Mouse (Mus musculus) ES-E14 (cell line): ENCODE measurements at regions not wholly inside any gene's neighbourhood (a gene's known extent, or its start where the extent isn't known, plus 50 kb on each side); places are given as distances from the start of the nearest gene placed in this dataset.

ENCODE experiments used
- DNase-seq: peaks from one replicate; pipeline ENCODE4 v3.0.0-alpha.2; 2013; ENCODE audit warnings: low read depth, low spot score
- H3K27ac ChIP-seq: 2 replicates; pipeline ENCODE4 v1.5.1; 2012; ENCODE audit warnings: low read depth, mild to moderate bottlenecking, low read length, moderate library complexity, mixed read lengths; ENCODE audit not compliant: poor library complexity, insufficient read depth, severe bottlenecking
- H3K36me3 ChIP-seq: 2 replicates; pipeline ENCODE4 v1.6.1; 2012; ENCODE audit warnings: mild to moderate bottlenecking, low read length, moderate library complexity, mixed read lengths; ENCODE audit not compliant: control insufficient read depth, poor library complexity, insufficient read depth, severe bottlenecking
- H3K4me1 ChIP-seq, 2 experiments: fragments of 150-350 bp in 1 of 2; sonication (generic) in 1 of 2; 2 replicates each; pipeline ENCODE4 v1.6.1; 2012; ENCODE audit warnings: low read length in 2 of 2, mild to moderate bottlenecking in 1 of 2, mixed read lengths in 1 of 2; ENCODE audit not compliant: control insufficient read depth in 2 of 2, insufficient read depth in 2 of 2, poor library complexity in 1 of 2
- H3K4me3 ChIP-seq, 2 experiments: fragments of 150-350 bp in 1 of 2; sonication (generic) in 1 of 2; 2 replicates each; pipeline ENCODE4 v1.5.1; 2012; ENCODE audit warnings: low read length in 2 of 2, low read depth in 1 of 2, mild to moderate bottlenecking in 1 of 2, mixed read lengths in 1 of 2; ENCODE audit not compliant: insufficient read depth in 1 of 2, poor library complexity in 1 of 2, severe bottlenecking in 1 of 2
- H3K9ac ChIP-seq: 2 replicates; pipeline ENCODE4 v1.6.1; 2012; ENCODE audit warnings: low read depth, mild to moderate bottlenecking, low read length, mixed read lengths; ENCODE audit not compliant: poor library complexity, insufficient read depth, severe bottlenecking
- H3K9me3 ChIP-seq: fragments of 150-350 bp; sonication (generic); 2 replicates; pipeline ENCODE4 v1.6.1; 2012; ENCODE audit warnings: low read depth, mild to moderate bottlenecking, low read length; ENCODE audit not compliant: control insufficient read depth, insufficient read depth
- CHD2 ChIP-seq: IDR thresholded peaks from 2 replicates; pipeline ENCODE4 v1.6.1; 2014; ENCODE audit warnings: mild to moderate bottlenecking, low read depth, low read length, inconsistent platforms
- HCFC1 ChIP-seq: IDR thresholded peaks from 2 replicates; pipeline ENCODE4 v1.6.1; 2012; ENCODE audit warnings: low read length, inconsistent platforms, borderline replicate concordance; ENCODE audit not compliant: insufficient read depth
- MAFK ChIP-seq: IDR thresholded peaks from 2 replicates; pipeline ENCODE4 v1.6.1; 2014; ENCODE audit warnings: mild to moderate bottlenecking, low read depth, low read length, inconsistent platforms; ENCODE audit not compliant: insufficient read depth
- ZC3H11A ChIP-seq: IDR thresholded peaks from 2 replicates; pipeline ENCODE4 v1.6.1; 2012; ENCODE audit warnings: low read depth, mild to moderate bottlenecking, inconsistent platforms, low read length, borderline replicate concordance
- ZNF384 ChIP-seq: IDR thresholded peaks from 2 replicates; pipeline ENCODE4 v1.6.1; 2012; ENCODE audit warnings: low read depth, low read length, inconsistent platforms
- in situ Hi-C, 2 experiments: fragments of 600-800 bp; cut with MboI; formaldehyde crosslinking; loops; one replicate each; pipeline ENCODE4 v1.15.1; 2025; ENCODE audit warnings: low sequenced_read_pairs in 2 of 2, inconsistent platforms in 1 of 2; ENCODE audit not compliant: unreplicated experiment in 2 of 2

DNA sequence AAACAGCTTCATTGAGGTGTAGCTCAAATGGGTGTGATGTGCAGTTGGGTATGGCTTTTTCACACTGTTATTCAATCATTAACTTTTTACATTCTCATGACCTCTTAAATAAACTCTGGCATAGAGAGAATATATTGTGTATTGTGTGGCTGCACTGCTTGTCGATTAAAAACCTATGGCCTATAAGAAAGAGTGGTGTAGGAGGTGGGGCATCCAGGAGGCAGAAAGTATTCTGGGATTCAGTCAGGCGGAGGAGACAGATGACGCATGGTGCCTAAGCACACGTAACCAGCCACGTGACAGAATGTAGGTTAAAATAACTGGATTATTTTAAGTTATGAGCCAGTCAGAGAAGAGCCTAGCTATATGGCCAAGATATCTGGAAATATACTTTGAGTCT lies 78.2 kb upstream of the Slc16a7 start:
- in situ Hi-C loops = no loop called here
- no peak overlapping the region for H3K9ac ChIP-seq
- TF ChIP-seq HCFC1 (no peak), MAFK (no peak), CHD2 (no peak), ZC3H11A (no peak), ZNF384 (no peak)
- no peaks in the 10 kb centered on the region for H3K4me1 ChIP-seq
- no peak overlapping the region for H3K27ac ChIP-seq
- no peaks in the 10 kb centered on the region for H3K36me3 ChIP-seq
- H3K9me3 ChIP-seq = no peaks in the 10 kb centered on the region
- no peak overlapping the region for H3K4me3 ChIP-seq
- no peak for DNase-seq

DNA sequence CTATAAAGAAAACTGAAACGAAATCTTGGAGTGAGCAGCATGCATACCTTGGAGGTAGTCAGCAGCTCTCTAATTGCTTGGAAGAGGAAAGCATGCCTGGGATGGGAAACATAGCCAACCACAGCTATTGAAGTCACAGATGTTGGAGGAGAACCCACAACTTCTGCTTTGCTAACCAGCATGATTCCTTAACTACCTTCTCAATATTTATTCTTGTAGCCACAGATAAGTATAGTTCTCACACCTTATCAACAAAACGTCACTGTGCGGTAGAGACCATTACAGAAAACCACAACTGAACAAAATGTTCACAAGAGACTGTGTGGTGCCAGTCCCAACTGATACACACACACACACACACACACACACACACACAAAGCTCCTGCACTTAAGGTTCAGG lies 99.1 kb upstream of the Slc16a7 start:
- no peak overlapping the region for H3K4me3 ChIP-seq
- no peaks in the 10 kb centered on the region for H3K4me1 ChIP-seq
- no peaks in the 10 kb centered on the region for H3K36me3 ChIP-seq
- H3K9me3 ChIP-seq = no peaks in the 10 kb centered on the region
- in situ Hi-C loops = no loop called here
- no peak for TF ChIP-seq ZNF384
- TF ChIP-seq HCFC1 = no peak
- no peak for TF ChIP-seq CHD2
- TF ChIP-seq MAFK = no peak
- TF ChIP-seq ZC3H11A = no peak
- no peak overlapping the region for H3K9ac ChIP-seq
- no peak for DNase-seq
- H3K27ac ChIP-seq = no peak overlapping the region

DNA sequence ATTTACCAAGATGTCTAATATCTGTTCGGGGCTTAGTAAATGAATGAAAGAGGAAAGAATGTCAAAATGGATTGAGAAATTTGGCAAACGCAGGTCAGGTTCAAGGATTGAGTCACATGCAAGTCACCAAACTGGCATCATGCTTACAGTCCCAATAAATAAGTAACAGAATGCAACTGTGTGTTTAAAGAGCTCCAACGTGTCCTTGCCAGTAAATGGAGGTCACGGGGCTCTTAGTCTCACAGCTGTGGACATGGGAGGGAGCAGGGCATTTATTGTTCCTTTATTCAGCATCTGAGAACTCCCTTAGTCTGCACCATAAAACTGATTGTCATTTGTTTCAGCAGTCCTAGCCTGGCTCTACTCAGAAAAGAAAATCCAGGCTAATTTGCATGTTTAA lies 101.1 kb upstream of the Slc16a7 start:
- H3K27ac ChIP-seq = no peak overlapping the region
- in situ Hi-C loops = no loop called here
- no peaks in the 10 kb centered on the region for H3K4me1 ChIP-seq
- H3K9ac ChIP-seq = no peak overlapping the region
- TF ChIP-seq HCFC1 = no peak
- TF ChIP-seq MAFK = no peak
- no peak for TF ChIP-seq ZNF384
- no peak for TF ChIP-seq CHD2
- no peak for TF ChIP-seq ZC3H11A
- H3K9me3 ChIP-seq = no peaks in the 10 kb centered on the region
- H3K4me3 ChIP-seq = no peak overlapping the region
- DNase-seq = no peak
- H3K36me3 ChIP-seq = no peaks in the 10 kb centered on the region

DNA sequence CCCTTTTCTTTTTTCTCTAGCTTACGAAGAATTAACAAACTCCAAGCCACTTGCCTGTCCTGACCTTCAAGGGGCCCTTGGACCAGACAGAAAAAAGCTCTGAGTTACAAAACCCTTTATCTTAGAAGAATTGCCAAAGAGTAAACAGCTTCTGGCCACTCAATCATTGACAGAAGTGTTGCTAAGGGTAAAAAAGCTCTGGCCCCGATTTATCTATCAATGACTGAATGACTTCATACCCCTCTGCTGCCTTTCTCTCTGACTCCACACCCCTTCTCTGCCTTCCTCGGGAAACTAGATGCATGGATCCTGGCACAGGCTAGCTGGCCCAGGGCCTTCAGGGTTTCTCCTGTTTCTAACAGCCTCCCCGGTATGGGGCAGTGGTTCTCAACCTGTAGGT lies 105.2 kb upstream of the Slc16a7 start:
- H3K36me3 ChIP-seq = no peaks in the 10 kb centered on the region
- no peak for DNase-seq
- no peaks in the 10 kb centered on the region for H3K4me1 ChIP-seq
- in situ Hi-C loops = no loop called here
- no peak overlapping the region for H3K4me3 ChIP-seq
- no peaks in the 10 kb centered on the region for H3K9me3 ChIP-seq
- no peak for TF ChIP-seq MAFK
- no peak overlapping the region for H3K9ac ChIP-seq
- no peak overlapping the region for H3K27ac ChIP-seq

DNA sequence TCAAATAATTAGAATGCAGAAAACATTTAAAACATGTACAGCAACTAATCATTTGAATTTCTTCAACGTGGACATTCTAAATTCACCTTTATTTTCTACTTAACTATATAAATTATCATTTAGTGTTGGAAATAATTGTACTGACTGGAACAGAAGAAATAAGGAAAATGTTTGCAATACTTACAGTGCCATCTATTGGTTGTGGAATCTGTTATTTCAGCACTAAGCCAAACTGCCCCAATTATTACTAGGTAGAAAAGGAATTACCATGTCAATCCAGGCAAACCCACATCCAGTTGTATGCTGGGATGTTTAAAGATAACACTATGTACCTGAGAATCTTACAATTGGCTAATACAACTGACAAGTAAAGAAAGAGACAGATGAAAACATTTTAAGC lies 109.1 kb upstream of the Slc16a7 start:
- no peaks in the 10 kb centered on the region for H3K9me3 ChIP-seq
- TF ChIP-seq ZC3H11A (no peak), ZNF384 (no peak)
- in situ Hi-C loops = no loop called here
- no peak overlapping the region for H3K9ac ChIP-seq
- no peak for DNase-seq
- no peaks in the 10 kb centered on the region for H3K36me3 ChIP-seq
- no peaks in the 10 kb centered on the region for H3K4me1 ChIP-seq
- H3K27ac ChIP-seq = no peak overlapping the region
- H3K4me3 ChIP-seq = no peak overlapping the region
